Mouse (Mus musculus) T-cell, adult 2 months (primary cell): Measurements from ENCODE around the gene Rabif.

Source experiments
- DNase-seq: peaks from one replicate; pipeline ENCODE4 v3.0.0; 2022; ENCODE audit warnings: low spot score

Rabif gene

DNA sequence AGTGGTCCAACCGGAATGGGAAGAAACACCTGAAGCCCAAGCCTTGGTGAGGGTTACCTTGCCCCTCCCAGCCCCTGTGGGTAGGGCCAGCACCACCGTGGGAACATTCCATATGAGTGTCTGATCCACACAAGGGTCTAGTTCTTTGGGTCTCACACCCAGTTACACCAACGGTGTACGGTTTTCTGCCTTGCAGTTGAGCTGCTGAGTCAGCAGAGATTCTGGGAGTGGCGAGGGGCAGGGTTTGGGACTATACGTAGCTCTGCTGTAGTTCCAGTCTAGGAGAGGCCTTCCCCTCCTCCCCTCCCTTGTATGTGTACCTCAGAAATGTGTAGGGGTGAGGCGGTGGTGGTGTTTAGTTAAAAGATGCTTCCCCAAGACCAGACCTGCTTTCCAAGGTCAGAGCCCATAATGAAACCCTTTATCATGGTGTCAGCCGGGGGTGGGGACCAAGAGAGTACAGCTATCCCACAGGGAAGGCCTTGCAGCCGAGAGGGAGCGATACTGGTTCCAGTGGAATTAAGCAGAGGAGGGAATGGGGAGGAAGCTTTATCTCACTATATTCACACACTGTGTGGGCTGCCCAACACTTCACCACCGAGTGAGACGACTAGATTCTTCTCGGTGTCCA lies 60.9 kb downstream of the Rabif start:
- DNase-seq, result no peak

DNA sequence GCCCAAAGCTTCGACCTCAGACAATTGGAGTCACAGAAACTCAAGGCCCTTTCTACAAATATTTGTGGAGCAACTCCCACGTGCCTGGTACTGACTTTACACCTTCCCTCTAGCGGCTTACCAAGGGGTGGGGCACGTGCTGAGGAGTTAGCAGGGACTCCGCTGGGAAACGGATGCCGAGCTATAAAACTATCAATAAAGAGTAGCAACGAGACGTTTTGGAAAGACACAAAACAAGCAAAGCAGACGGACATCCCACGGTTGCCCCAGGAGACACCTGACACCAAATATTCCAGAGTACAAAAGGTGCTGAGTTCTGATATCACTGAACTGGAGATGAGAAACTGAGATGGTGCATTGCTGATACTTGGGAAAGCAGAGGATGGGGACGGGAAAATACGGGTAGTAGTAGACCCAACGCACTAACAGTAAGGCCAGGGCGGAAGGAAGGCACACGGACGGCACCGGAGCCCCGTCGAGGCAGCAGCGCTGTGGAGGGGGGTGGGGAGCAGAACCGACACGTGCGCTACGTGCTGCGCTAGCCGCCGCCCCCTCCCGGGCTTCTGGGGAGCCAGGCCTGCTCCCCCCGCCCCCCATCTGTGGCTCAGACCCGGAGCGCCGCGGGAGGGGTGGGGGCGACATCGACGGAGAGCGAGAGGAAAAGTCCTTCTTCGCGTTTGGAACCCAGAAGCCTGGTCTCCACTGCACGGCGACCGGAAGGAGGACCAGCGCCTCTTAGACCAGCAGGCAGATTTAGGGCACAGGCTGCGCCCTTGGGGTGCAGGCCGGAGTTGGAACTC lies 61.6 kb downstream of the Rabif start:
- peak; percentile 56 for DNase-seq

GRCm38 (mm10) chr1:134556671-134557218 lies 62.3 kb downstream of the Rabif start:
- DNase-seq, result peak; percentile 91
